Mouse (Mus musculus): ENCODE measurements at regions not wholly inside any gene's neighbourhood (a gene's known extent, or its start where the extent isn't known, plus 50 kb on each side); places are given as distances from the start of the nearest gene placed in this dataset.

- no peak for DNase-seq (ENCODE audit: low spot score)
Measured at GRCm38 (mm10) chr8:127979180-127980030, 379.0 kb upstream of the Nrp1 start.

- DNase-seq (ENCODE audit: low spot score) = no peak
Measured at GRCm38 (mm10) chr8:127982165-127982564, 376.2 kb upstream of the Nrp1 start.

- DNase-seq (ENCODE audit: low spot score) = no peak
Measured at GRCm38 (mm10) chr8:127985616-127986015, 372.8 kb upstream of the Nrp1 start.

GRCm38 (mm10) chr8:127988887-127989286, 369.5 kb upstream of the Nrp1 start:
- no peak for DNase-seq (ENCODE audit: low spot score)

- no peak for DNase-seq (ENCODE audit: low spot score)
Measured at GRCm38 (mm10) chr8:127994898-127995297, 363.5 kb upstream of the Nrp1 start.

- DNase-seq (ENCODE audit: low spot score) = no peak
Measured at GRCm38 (mm10) chr8:127995490-127995889, 362.9 kb upstream of the Nrp1 start.

- no peak for DNase-seq (ENCODE audit: low spot score)
Measured at GRCm38 (mm10) chr8:128002386-128002785, 356.0 kb upstream of the Nrp1 start.

- DNase-seq (ENCODE audit: low spot score) = no peak
Measured at GRCm38 (mm10) chr8:128002806-128003205, 355.6 kb upstream of the Nrp1 start.

- no peak for DNase-seq (ENCODE audit: low spot score)
Measured at GRCm38 (mm10) chr8:128003385-128003784, 355.0 kb upstream of the Nrp1 start.

GRCm38 (mm10) chr8:128003881-128004286, 354.5 kb upstream of the Nrp1 start:
- DNase-seq (ENCODE audit: low spot score) = no peak

GRCm38 (mm10) chr8:128009393-128010010, 348.9 kb upstream of the Nrp1 start:
- no peak for DNase-seq (ENCODE audit: low spot score)

GRCm38 (mm10) chr8:128017171-128017570, 341.2 kb upstream of the Nrp1 start:
- DNase-seq (ENCODE audit: low spot score) = no peak

- DNase-seq (ENCODE audit: low spot score) = no peak
Measured at GRCm38 (mm10) chr8:128023661-128024060, 334.7 kb upstream of the Nrp1 start.

- no peak for DNase-seq (ENCODE audit: low spot score)
Measured at GRCm38 (mm10) chr8:128024774-128025222, 333.6 kb upstream of the Nrp1 start.

- DNase-seq (ENCODE audit: low spot score) = no peak
Measured at GRCm38 (mm10) chr8:128025251-128025856, 333.1 kb upstream of the Nrp1 start.

GRCm38 (mm10) chr8:128026981-128027380, 331.4 kb upstream of the Nrp1 start:
- DNase-seq (ENCODE audit: low spot score) = no peak

- DNase-seq (ENCODE audit: low spot score) = no peak
Measured at GRCm38 (mm10) chr8:128030335-128031280, 327.8 kb upstream of the Nrp1 start.

GRCm38 (mm10) chr8:128034127-128034526, 324.3 kb upstream of the Nrp1 start:
- DNase-seq (ENCODE audit: low spot score) = no peak

- DNase-seq (ENCODE audit: low spot score) = no peak
Measured at GRCm38 (mm10) chr8:128035672-128036071, 322.7 kb upstream of the Nrp1 start.

GRCm38 (mm10) chr8:128039341-128040064, 318.9 kb upstream of the Nrp1 start:
- no peak for DNase-seq (ENCODE audit: low spot score)

GRCm38 (mm10) chr8:128042877-128043276, 315.5 kb upstream of the Nrp1 start:
- DNase-seq (ENCODE audit: low spot score) = no peak
